Mouse (Mus musculus) lung, embryonic 15.5 days (tissue): ENCODE results near the gene Clec2l. TPM values are rescaled to one million over a fixed set of nuclear protein-coding genes. Genes with fewer than 3 reads are reported as not detected.

Experiments
- ATAC-seq: fragments of 200-750 bp; cut with Nextera tagmentation; 2 replicates; pipeline ENCODE4 v1.8.0; 2017; ENCODE audit warnings: moderate number of reproducible peaks, borderline replicate concordance; ENCODE audit not compliant: low FRiP score, low TSS enrichment; ENCODE audit errors: extremely low read depth
- H3K27ac ChIP-seq: fragments of 300-500 bp; sonication (generic); 2 replicates; pipeline ENCODE4 v1.5.1; 2015; ENCODE audit warnings: moderate library complexity, mild to moderate bottlenecking, inconsistent platforms
- H3K27me3 ChIP-seq: fragments of 300-500 bp; sonication (generic); 2 replicates; pipeline ENCODE4 v1.6.1; 2015; ENCODE audit warnings: inconsistent platforms
- H3K36me3 ChIP-seq: fragments of 300-500 bp; sonication (generic); 2 replicates; pipeline ENCODE4 v1.6.1; 2015; ENCODE audit warnings: inconsistent platforms
- H3K4me1 ChIP-seq: fragments of 300-500 bp; sonication (generic); 2 replicates; pipeline ENCODE4 v1.6.1; 2015; ENCODE audit warnings: inconsistent platforms
- H3K4me2 ChIP-seq: fragments of 300-500 bp; sonication (generic); 2 replicates; pipeline ENCODE4 v1.6.1; 2015; ENCODE audit warnings: inconsistent platforms, mild to moderate bottlenecking, moderate library complexity
- H3K4me3 ChIP-seq: fragments of 300-500 bp; sonication (generic); 2 replicates; pipeline ENCODE4 v1.5.1; 2015; ENCODE audit warnings: mild to moderate bottlenecking, inconsistent platforms
- H3K9ac ChIP-seq: fragments of 300-500 bp; sonication (generic); 2 replicates; pipeline ENCODE4 v1.6.1; 2015; ENCODE audit warnings: inconsistent platforms
- H3K9me3 ChIP-seq: fragments of 300-500 bp; sonication (generic); 2 replicates; pipeline ENCODE4 v1.6.1; 2016; ENCODE audit warnings: inconsistent platforms
- WGBS: fragments of 180-500 bp; shearing (Covaris S2); methylation state at CpG from one replicate; pipeline ENCODE4 v1.1.7; 2015; 5-methylcytosine and 5-hydroxymethylcytosine counted together
- polyA plus RNA-seq: library from polyadenylated mRNA; unstranded; fragments of >200 nt; fragmentation: Nextera tagmentation; extraction: Ambion mirVana; gene quantifications from 2 replicates; pipeline ENCODE4 v1.2.1, GENCODE M21; 2015

Gene Clec2l
- polyA plus RNA-seq, 1 experiment from 2014 or later, result 1.0 TPM

- H3K4me2 ChIP-seq, result no peak overlapping the region
- H3K27me3 ChIP-seq, result no peaks in the 10 kb centered on the region
- H3K9ac ChIP-seq, result no peak overlapping the region
- peaks cover 27% of the 10 kb centered on the region for H3K36me3 ChIP-seq
- WGBS, result 92% methylated on average over 3 of the region's 3 CpGs
- no peaks in the 10 kb centered on the region for H3K9me3 ChIP-seq
- no peaks in the 10 kb centered on the region for H3K4me1 ChIP-seq
- H3K27ac ChIP-seq, result no peak overlapping the region
- ATAC-seq, result no peak
- H3K4me3 ChIP-seq, result no peak overlapping the region
Observed at GRCm38 (mm10) chr6:38725515-38725914, 62.6 kb downstream of the Clec2l start.

Other genes with a start within 250 kb of the Clec2l start
- gene Ubn2, start 229.1 kb upstream of the Clec2l start, polyA plus RNA-seq, result 10.1 and 12.7 TPM in 2 replicates
- 104 and 114 TPM in 2 replicates for gene Fmc1, start 129.6 kb upstream of the Clec2l start, polyA plus RNA-seq
- gene Luc7l2, start 111.7 kb upstream of the Clec2l start, polyA plus RNA-seq, result 29.0 and 35.8 TPM in 2 replicates
- gene Klrg2, start 25.8 kb upstream of the Clec2l start, polyA plus RNA-seq, result 0.15 and 0.24 TPM in 2 replicates
- gene Tbxas1, start 212.3 kb downstream of the Clec2l start, polyA plus RNA-seq, result 2.5 and 3.4 TPM in 2 replicates
- gene Hipk2, start 213.1 kb downstream of the Clec2l start, polyA plus RNA-seq, result 18.0 and 21.8 TPM in 2 replicates